Mouse (Mus musculus) adrenal gland, adult 10 weeks (tissue): ENCODE results near the gene Grap2. TPM values are rescaled to one million over a fixed set of nuclear protein-coding genes. Genes with fewer than 3 reads are reported as not detected.

Experiments
- polyA plus RNA-seq: library from polyadenylated mRNA; stranded (reverse); fragments of 350-450 nt; fragmentation: Illumina TruSeq; extraction: RNeasy Lipid Tissue Mini Kit (QIAGEN cat#74804); gene quantifications from one replicate; pipeline ENCODE4 v1.2.3, GENCODE M21; 2014; ENCODE audit warnings: low read depth, low replicate concordance

Grap2 gene
- polyA plus RNA-seq, result 0.17 TPM

GRCm38 (mm10) chr15:80572291-80572690 lies at the start of gene Grap2:
TSS of gene Grap2 (plus strand) at chr15:80572594.

GRCm38 (mm10) chr15:80565106-80565665 lies 7.2 kb upstream of the Grap2 start, which contains the start of gene Enthd1:
TSS of gene Enthd1 (minus strand) at chr15:80565156.

GRCm38 (mm10) chr15:80671295-80672252 lies 99.2 kb downstream of the Grap2 start, which contains the start of gene Fam83f:
TSS of gene Fam83f (plus strand) at chr15:80671847.

Other genes with a start within 250 kb of the Grap2 start
- not detected for gene Enthd1, start 7.4 kb upstream of the Grap2 start, polyA plus RNA-seq
- gene Fam83f, start 99.3 kb downstream of the Grap2 start, polyA plus RNA-seq, result not detected
- 32.0 TPM for gene Tnrc6b, start 138.7 kb downstream of the Grap2 start, polyA plus RNA-seq